Mouse (Mus musculus) spleen, adult 2 months (tissue): ENCODE results near the gene Spry1.

Experiments used
- CTCF ChIP-seq: fragments of 200-500 bp; IDR thresholded peaks from 2 replicates; pipeline ENCODE4 v1.5.1; 2011; ENCODE audit warnings: mild to moderate bottlenecking, inconsistent platforms; ENCODE audit not compliant: insufficient read depth, insufficient read length, insufficient replicate concordance; ENCODE audit errors: extremely low read depth
- POLR2A ChIP-seq: fragments of 200-500 bp; IDR thresholded peaks from 2 replicates; pipeline ENCODE4 v1.6.1; 2011; ENCODE audit warnings: low read depth, low read length, inconsistent platforms

- TF ChIP-seq CTCF (no peak), POLR2A (no peak)
Observed at GRCm38 (mm10) chr3:37654787-37655186, 15.0 kb downstream of the Spry1 start.
